Mouse (Mus musculus) myocyte (in vitro differentiated cells): ENCODE measurements around the gene Cnpy4.

Experiments
- CEBPB ChIP-seq: IDR thresholded peaks from 2 replicates; pipeline ENCODE4 v1.6.1; 2011; ENCODE audit warnings: mild to moderate bottlenecking, moderate library complexity; ENCODE audit not compliant: poor library complexity, insufficient read depth, severe bottlenecking
- E2F4 ChIP-seq: IDR thresholded peaks from one replicate; pipeline ENCODE4 v1.6.1; 2011; ENCODE audit warnings: mild to moderate bottlenecking, control low read depth, moderate library complexity; ENCODE audit not compliant: insufficient read depth
- MAX ChIP-seq: IDR thresholded peaks from one replicate; pipeline ENCODE4 v1.6.1; 2011; ENCODE audit warnings: low read depth, mild to moderate bottlenecking, control low read depth
- MYOD1 ChIP-seq, 3 experiments: IDR thresholded peaks; one replicate each; pipeline ENCODE4 v1.6.1; 2011; ENCODE audit warnings: control low read depth in 2 of 3, low read depth in 2 of 3, mild to moderate bottlenecking in 2 of 3, moderate library complexity in 1 of 3; ENCODE audit not compliant: insufficient read length in 2 of 3, control insufficient read depth in 1 of 3
- POLR2A ChIP-seq: IDR thresholded peaks from one replicate; pipeline ENCODE4 v1.6.1; 2011; ENCODE audit warnings: low read depth, mild to moderate bottlenecking, control low read depth, moderate library complexity; ENCODE audit not compliant: insufficient read length
- POLR2AphosphoS2 ChIP-seq: IDR thresholded peaks from one replicate; pipeline ENCODE4 v1.6.1; 2011; ENCODE audit warnings: low read depth, control low read depth; ENCODE audit not compliant: insufficient read length
- SRF ChIP-seq: IDR thresholded peaks from one replicate; pipeline ENCODE4 v1.6.1; 2011; ENCODE audit warnings: low read depth; ENCODE audit not compliant: control insufficient read depth, insufficient read length
- TCF12 ChIP-seq: IDR thresholded peaks from one replicate; pipeline ENCODE4 v1.6.1; 2011; ENCODE audit warnings: mild to moderate bottlenecking, control low read depth; ENCODE audit not compliant: poor library complexity, insufficient read depth, severe bottlenecking
- TCF3 ChIP-seq: IDR thresholded peaks from one replicate; pipeline ENCODE4 v1.6.1; 2011; ENCODE audit warnings: low read depth, control low read depth; ENCODE audit not compliant: insufficient read length
- USF1 ChIP-seq: IDR thresholded peaks from one replicate; pipeline ENCODE4 v1.6.1; 2011; ENCODE audit warnings: low read depth, mild to moderate bottlenecking, control low read depth, moderate library complexity

DNA sequence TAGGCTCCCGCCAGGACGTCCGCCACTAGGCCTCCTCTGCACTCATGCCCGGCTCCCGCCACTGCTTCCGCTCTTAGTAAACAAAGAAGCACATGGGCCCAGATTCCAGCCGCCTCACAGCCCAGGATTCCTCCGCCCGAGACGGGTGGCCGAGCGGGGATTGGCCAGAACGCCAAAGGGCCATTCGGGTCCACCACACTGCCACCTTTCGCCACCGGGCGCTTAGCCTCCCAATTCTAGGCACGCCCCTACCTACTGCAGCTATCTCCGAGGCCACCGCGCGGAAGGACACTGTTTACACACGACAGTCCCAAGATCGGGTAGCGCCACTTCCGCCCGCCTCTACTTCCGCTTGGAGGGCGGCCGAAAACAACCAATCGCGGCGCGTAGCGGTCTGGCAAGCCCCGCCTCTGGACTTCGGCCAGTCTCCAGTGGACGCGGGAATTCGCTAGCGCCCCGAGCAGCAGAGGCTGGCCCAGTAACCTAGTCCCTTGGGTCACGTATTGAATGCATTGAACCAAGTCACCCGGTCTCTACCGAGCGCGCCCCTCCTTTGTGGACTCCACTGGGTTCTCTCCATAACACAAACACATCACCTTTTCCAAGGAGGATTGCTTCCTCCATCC, 16.2 kb upstream of the Cnpy4 start:
- TF ChIP-seq USF1, result peak; percentile 24
- peak; percentile 57 for TF ChIP-seq POLR2A
- peak; percentile 96 for TF ChIP-seq MAX
- TF ChIP-seq E2F4, result peak; percentile 66
- TF ChIP-seq MYOD1 (IDR thresholded peaks at IDR 0.05; ENCODE audit: control insufficient read depth in 1 of 3, insufficient read length in 2 of 3, low read depth in 2 of 3), result peak in 1 of 3 experiments; percentile 20
- TF ChIP-seq SRF, result peak; percentile 59
- TF ChIP-seq POLR2AphosphoS2, result peak; percentile 54
- no peak for TF ChIP-seq TCF3
- no peak for TF ChIP-seq TCF12
- TF ChIP-seq CEBPB, result no peak
